Mouse (Mus musculus) forebrain, postnatal 0 days (tissue): ENCODE data around the gene Gpr68. TPM values are rescaled to one million over a fixed set of nuclear protein-coding genes. Genes with fewer than 3 reads are reported as not detected.

Experiments
- ATAC-seq: fragments of 200-750 bp; cut with Nextera tagmentation; 2 replicates; pipeline ENCODE4 v1.8.0; 2017; ENCODE audit warnings: mild to moderate bottlenecking, moderate library complexity
- DNase-seq: peaks from one replicate; pipeline ENCODE4 v3.0.0-alpha.2; 2015
- H3K27ac ChIP-seq: fragments of 300-500 bp; sonication (generic); 2 replicates; pipeline ENCODE4 v1.5.1; 2014; ENCODE audit warnings: low read depth, mild to moderate bottlenecking, antibody characterized with exemption, low read length, moderate library complexity, mixed read lengths
- H3K27me3 ChIP-seq: fragments of 300-500 bp; sonication (generic); 2 replicates; pipeline ENCODE4 v1.6.1; 2014; ENCODE audit warnings: mild to moderate bottlenecking, low read length, mixed read lengths; ENCODE audit not compliant: insufficient read depth
- H3K36me3 ChIP-seq: fragments of 300-500 bp; sonication (generic); 2 replicates; pipeline ENCODE4 v1.6.1; 2014; ENCODE audit warnings: mild to moderate bottlenecking, moderate library complexity; ENCODE audit not compliant: insufficient read depth
- H3K4me1 ChIP-seq: fragments of 300-500 bp; sonication (generic); 2 replicates; pipeline ENCODE4 v1.6.1; 2014; ENCODE audit warnings: antibody characterized with exemption; ENCODE audit not compliant: insufficient read depth
- H3K4me2 ChIP-seq: fragments of 300-500 bp; sonication (generic); 2 replicates; pipeline ENCODE4 v1.6.1; 2014; ENCODE audit warnings: low read depth, mild to moderate bottlenecking, moderate library complexity
- H3K4me3 ChIP-seq: fragments of 300-500 bp; sonication (generic); 2 replicates; pipeline ENCODE4 v1.5.1; 2014; ENCODE audit warnings: low read depth, low read length, mixed read lengths
- H3K9ac ChIP-seq: fragments of 300-500 bp; sonication (generic); 2 replicates; pipeline ENCODE4 v1.6.1; 2014; ENCODE audit warnings: mild to moderate bottlenecking
- H3K9me3 ChIP-seq: fragments of 300-500 bp; sonication (generic); 2 replicates; pipeline ENCODE4 v1.6.1; 2016; ENCODE audit warnings: low read length
- CTCF ChIP-seq: sonication (generic); IDR thresholded peaks from 2 replicates; pipeline ENCODE4 v1.5.1; 2016; ENCODE audit warnings: antibody characterized with exemption, control low read depth, low read depth
- WGBS: fragments of 180-500 bp; shearing (Covaris S2); extraction: QIAGEN DNeasy Blood & Tissue Kit; methylation state at CpG from one replicate; pipeline ENCODE4 v1.1.7; 2014; 5-methylcytosine and 5-hydroxymethylcytosine counted together
- polyA plus RNA-seq: library from polyadenylated mRNA; unstranded; fragments of >200 nt; fragmentation: Nextera tagmentation; extraction: Ambion mirVana; gene quantifications from 2 replicates; pipeline ENCODE4 v1.2.1, GENCODE M21; 2015
- total RNA-seq: library from RNA; depleted of rRNA; stranded (reverse); fragments of >200 nt; gene quantifications from 2 replicates; pipeline ENCODE4 v1.2.3, GENCODE M21; 2014

Gene Gpr68
- total and polyA plus RNA-seq, 2 experiments from 2014 or later = 3.7 to 7.0 TPM

- 92% methylated on average over 6 of the region's 6 CpGs for WGBS
- DNase-seq (no peak), ATAC-seq (no peak)
- Histone ChIP-seq H3K36me3 (peaks cover 53% of the 10 kb centered on the region), H3K4me1 (no peaks in the 10 kb centered on the region), H3K27ac (no peak overlapping the region), H3K4me3 (no peak overlapping the region), H3K9ac (no peak overlapping the region), H3K4me2 (no peak overlapping the region), H3K27me3 (no peaks in the 10 kb centered on the region), H3K9me3 (no peaks in the 10 kb centered on the region)
- no peak for TF ChIP-seq CTCF
Measured at GRCm38 (mm10) chr12:100948021-100948420, 40.0 kb upstream of the Gpr68 start.

- no peak for ATAC-seq
- Histone ChIP-seq H3K27ac (no peak overlapping the region), H3K4me2 (no peak overlapping the region), H3K36me3 (peaks cover 56% of the 10 kb centered on the region), H3K4me3 (no peak overlapping the region), H3K9ac (no peak overlapping the region), H3K9me3 (no peaks in the 10 kb centered on the region), H3K4me1 (no peaks in the 10 kb centered on the region), H3K27me3 (no peaks in the 10 kb centered on the region)
- WGBS = 92% methylated on average over 12 of the region's 12 CpGs
- DNase-seq = no peak
- TF ChIP-seq CTCF = no peak
Measured at GRCm38 (mm10) chr12:100945948-100946347, 38.0 kb upstream of the Gpr68 start.

- Histone ChIP-seq H3K9me3 (no peaks in the 10 kb centered on the region), H3K36me3 (peaks cover 60% of the 10 kb centered on the region), H3K4me3 (no peak overlapping the region), H3K27me3 (no peaks in the 10 kb centered on the region), H3K9ac (no peak overlapping the region), H3K27ac (no peak overlapping the region), H3K4me1 (no peaks in the 10 kb centered on the region), H3K4me2 (no peak overlapping the region)
- DNase-seq (no peak), ATAC-seq (no peak)
- WGBS = 86% methylated on average over 12 of the region's 12 CpGs
- TF ChIP-seq CTCF = no peak
Measured at GRCm38 (mm10) chr12:100945501-100945900, 37.5 kb upstream of the Gpr68 start.

GRCm38 (mm10) chr12:100944921-100945336 is 36.9 kb upstream of the Gpr68 start:
- ATAC-seq (no peak), DNase-seq (no peak)
- Histone ChIP-seq H3K4me3 (no peak overlapping the region), H3K9ac (no peak overlapping the region), H3K36me3 (peaks cover 66% of the 10 kb centered on the region), H3K4me2 (no peak overlapping the region), H3K27ac (no peak overlapping the region), H3K9me3 (no peaks in the 10 kb centered on the region), H3K27me3 (no peaks in the 10 kb centered on the region), H3K4me1 (no peaks in the 10 kb centered on the region)
- TF ChIP-seq CTCF = no peak
- WGBS = 94% methylated on average over 21 of the region's 21 CpGs

GRCm38 (mm10) chr12:100943146-100943545 is 35.1 kb upstream of the Gpr68 start:
- TF ChIP-seq CTCF = no peak
- Histone ChIP-seq H3K36me3 (peaks cover 72% of the 10 kb centered on the region), H3K4me1 (no peaks in the 10 kb centered on the region), H3K27me3 (no peaks in the 10 kb centered on the region), H3K9me3 (no peaks in the 10 kb centered on the region), H3K9ac (no peak overlapping the region), H3K4me2 (no peak overlapping the region), H3K27ac (no peak overlapping the region), H3K4me3 (no peak overlapping the region)
- DNase-seq (no peak), ATAC-seq (no peak)
- 86% methylated on average over 4 of the region's 4 CpGs for WGBS

GRCm38 (mm10) chr12:100941361-100941760 is 33.4 kb upstream of the Gpr68 start:
- Histone ChIP-seq H3K27me3 (no peaks in the 10 kb centered on the region), H3K4me1 (no peaks in the 10 kb centered on the region), H3K36me3 (peaks cover 59% of the 10 kb centered on the region), H3K27ac (no peak overlapping the region), H3K4me2 (no peak overlapping the region), H3K9ac (no peak overlapping the region), H3K9me3 (no peaks in the 10 kb centered on the region), H3K4me3 (no peak overlapping the region)
- TF ChIP-seq CTCF = no peak
- no peak for DNase-seq
- 86% methylated on average over 3 of the region's 3 CpGs for WGBS
- no peak for ATAC-seq

GRCm38 (mm10) chr12:100937441-100938360 is 29.7 kb upstream of the Gpr68 start:
- DNase-seq = no peak
- WGBS = 68% methylated on average over 21 of the region's 21 CpGs

More at GRCm38 (mm10) chr12:100937441-100938360, 29.7 kb upstream of the Gpr68 start:
- H3K27me3 ChIP-seq = no peaks in the 10 kb centered on the region
- no peaks in the 10 kb centered on the region for H3K4me1 ChIP-seq
- ATAC-seq = peak; percentile 21; the same call in 1 of the 2 replicates
- H3K27ac ChIP-seq = no peak overlapping the region
- peaks cover 48% of the 10 kb centered on the region for H3K36me3 ChIP-seq
- H3K9me3 ChIP-seq = no peaks in the 10 kb centered on the region
- H3K4me3 ChIP-seq = no peak overlapping the region
- no peak for TF ChIP-seq CTCF
- no peak overlapping the region for H3K4me2 ChIP-seq
- H3K9ac ChIP-seq = no peak overlapping the region
